Mouse (Mus musculus) inflammation-experienced regulatory T-cells (primary cell): Measurements from ENCODE around the gene Btbd35f21. TPM values are rescaled to one million over a fixed set of nuclear protein-coding genes. Genes with fewer than 3 reads are reported as not detected.

Experiments used
- polyA plus RNA-seq, 2 experiments: library from polyadenylated mRNA; unstranded; fragments of 100-300 nt; shearing (Covaris generic); gene quantifications; one replicate each; pipeline ENCODE4 v1.2.1; 2017

Gene Btbd35f21
- polyA plus RNA-seq, result not detected

DNA sequence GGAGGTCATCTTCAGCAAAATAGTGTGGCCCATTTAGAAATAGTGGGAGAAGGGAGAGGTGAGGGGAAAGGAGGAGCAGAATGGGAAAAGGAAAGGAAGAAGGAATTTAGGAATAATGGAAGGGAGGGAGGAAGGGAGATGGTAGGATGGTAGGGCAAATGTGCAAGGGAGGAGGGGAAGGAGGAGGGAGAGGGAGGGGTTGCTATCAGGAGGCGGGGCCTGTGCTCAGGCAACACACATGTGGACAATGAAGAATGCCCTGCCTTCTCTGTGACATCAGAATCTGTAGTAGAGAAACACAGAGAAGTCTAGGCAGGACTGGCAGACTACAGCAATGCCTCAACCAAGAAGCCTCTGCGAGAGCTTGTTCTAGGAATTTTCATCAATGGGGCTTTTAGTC lies at the start of gene Btbd35f21:
Gene Btbd35f21, plus strand, starts transcription at position 301 of the 400 bp plus-strand sequence.

Other genes with a start within 250 kb of the Btbd35f21 start
- gene Btbd35f1, start 166.1 kb upstream of the Btbd35f21 start, polyA plus RNA-seq, result not detected
- gene Gm5926, start 75.4 kb upstream of the Btbd35f21 start, polyA plus RNA-seq, result not detected
- gene Btbd35f30, start 168.5 kb downstream of the Btbd35f21 start, polyA plus RNA-seq, result not detected
- gene Gm21789, start 215.7 kb downstream of the Btbd35f21 start, polyA plus RNA-seq, result not detected
- gene Btbd35f5, start 247.8 kb downstream of the Btbd35f21 start, polyA plus RNA-seq, result not detected